Mouse (Mus musculus): ENCODE data around the gene Sfxn5. TPM values are rescaled to one million over a fixed set of nuclear protein-coding genes. Genes with fewer than 3 reads are reported as not detected.

Sfxn5 gene
- total and polyA plus RNA-seq, 3 experiments = 1.8 to 3.0 TPM; not detected in 1

GRCm38 (mm10) chr6:85335352-85335751 lies 2.1 kb upstream of the Sfxn5 start:
- Histone ChIP-seq H3K4me3 (ENCODE audit: control insufficient read depth in 1 of 2, insufficient read depth in 1 of 2, low read depth in 2 of 2, low read length in 2 of 2) (no peak overlapping the region), H3K9me3 (replicated peaks; ENCODE audit: insufficient read depth, low read length) (no peaks in the 10 kb centered on the region), H3K27me3 (ENCODE audit: control insufficient read depth in 1 of 2, insufficient read depth in 2 of 2, low read length in 2 of 2) (no peaks in the 10 kb centered on the region), H3K4me1 (ENCODE audit: control insufficient read depth in 1 of 2, insufficient read depth in 2 of 2, low read length in 2 of 2) (peaks cover 2 to 15% of the 10 kb centered on the region in 2 experiments; a peak in 3 of 4 replicates), H3K79me2 (ENCODE audit: control insufficient read depth, insufficient read depth, low read length, poor library complexity) (peaks cover 2% of the 10 kb centered on the region; the same call in 1 of the 2 replicates), H3K27ac (ENCODE audit: control insufficient read depth, low read depth, low read length) (no peak overlapping the region), H3K9ac (ENCODE audit: control insufficient read depth, low read depth, low read length, poor library complexity, severe bottlenecking) (no peak overlapping the region), H3K36me3 (ENCODE audit: control insufficient read depth in 1 of 2, insufficient read depth in 2 of 2, low read length in 2 of 2) (peaks cover 0 to 8% of the 10 kb centered on the region in 2 experiments; a peak in 2 of 4 replicates)
- no peak for DNase-seq (ENCODE audit: low read depth, low spot score)
- TF ChIP-seq ETS1 (IDR thresholded peaks at IDR 0.05; ENCODE audit: low read depth, low read length) (no peak), CHD2 (IDR thresholded peaks at IDR 0.05; ENCODE audit: low read length) (no peak), ZMIZ1 (IDR thresholded peaks at IDR 0.05; ENCODE audit: low read depth, low read length) (no peak), NELFE (IDR thresholded peaks at IDR 0.05; ENCODE audit: low read depth, low read length) (no peak), ZNF384 (IDR thresholded peaks at IDR 0.05; ENCODE audit: low read depth, low read length) (no peak), CTCF (IDR thresholded peaks at IDR 0.05 in 2 of 3, conservative IDR thresholded peaks at IDR 0.05 in 1 of 3; ENCODE audit: control insufficient read depth in 1 of 3, insufficient read depth in 1 of 3, low read depth in 2 of 3, low read length in 3 of 3, poor library complexity in 1 of 3, severe bottlenecking in 1 of 3) (no peak), TBP (IDR thresholded peaks at IDR 0.05; ENCODE audit: low read depth, low read length) (no peak), E2F4 (IDR thresholded peaks at IDR 0.05; ENCODE audit: borderline replicate concordance, low read depth, low read length) (no peak), ELF1 (IDR thresholded peaks at IDR 0.05; ENCODE audit: low read depth, low read length) (no peak), MYB (IDR thresholded peaks at IDR 0.05; ENCODE audit: low read depth, low read length) (no peak)

GRCm38 (mm10) chr6:85334851-85335250 lies 1.6 kb upstream of the Sfxn5 start:
- H3K36me3 ChIP-seq (ENCODE audit: control insufficient read depth in 1 of 2, insufficient read depth in 2 of 2, low read length in 2 of 2) = peaks cover 0 to 8% of the 10 kb centered on the region in 2 experiments; a peak in 2 of 4 replicates
- H3K9me3 ChIP-seq (replicated peaks; ENCODE audit: insufficient read depth, low read length) = no peaks in the 10 kb centered on the region
- H3K9ac ChIP-seq (ENCODE audit: control insufficient read depth, low read depth, low read length, poor library complexity, severe bottlenecking) = no peak overlapping the region
- DNase-seq (ENCODE audit: low read depth, low spot score) = no peak
- no peak overlapping the region for H3K27ac ChIP-seq (ENCODE audit: control insufficient read depth, low read depth, low read length)
- H3K79me2 ChIP-seq (ENCODE audit: control insufficient read depth, insufficient read depth, low read length, poor library complexity) = peaks cover 2% of the 10 kb centered on the region; the same call in 1 of the 2 replicates
- no peaks in the 10 kb centered on the region for H3K27me3 ChIP-seq (ENCODE audit: control insufficient read depth in 1 of 2, insufficient read depth in 2 of 2, low read length in 2 of 2)
- H3K4me1 ChIP-seq (ENCODE audit: control insufficient read depth in 1 of 2, insufficient read depth in 2 of 2, low read length in 2 of 2) = peaks cover 2 to 15% of the 10 kb centered on the region in 2 experiments; a peak in 3 of 4 replicates
- TF ChIP-seq NELFE (IDR thresholded peaks at IDR 0.05; ENCODE audit: low read depth, low read length) = no peak
- no peak overlapping the region for H3K4me3 ChIP-seq (ENCODE audit: control insufficient read depth in 1 of 2, insufficient read depth in 1 of 2, low read depth in 2 of 2, low read length in 2 of 2)

GRCm38 (mm10) chr6:85334251-85334650 lies 1.0 kb upstream of the Sfxn5 start:
- DNase-seq (ENCODE audit: low read depth, low spot score) = no peak
- Histone ChIP-seq H3K9ac (ENCODE audit: control insufficient read depth, low read depth, low read length, poor library complexity, severe bottlenecking) (no peak overlapping the region), H3K79me2 (ENCODE audit: control insufficient read depth, insufficient read depth, low read length, poor library complexity) (peaks cover 2% of the 10 kb centered on the region; the same call in 1 of the 2 replicates), H3K4me3 (ENCODE audit: control insufficient read depth in 1 of 2, insufficient read depth in 1 of 2, low read depth in 2 of 2, low read length in 2 of 2) (peak overlapping the region in 1 of 2 experiments; percentile 92; a peak in 3 of 4 replicates), H3K9me3 (replicated peaks; ENCODE audit: insufficient read depth, low read length) (no peaks in the 10 kb centered on the region), H3K4me1 (ENCODE audit: control insufficient read depth in 1 of 2, insufficient read depth in 2 of 2, low read length in 2 of 2) (peaks cover 2 to 15% of the 10 kb centered on the region in 2 experiments; a peak in 3 of 4 replicates), H3K27me3 (ENCODE audit: control insufficient read depth in 1 of 2, insufficient read depth in 2 of 2, low read length in 2 of 2) (no peaks in the 10 kb centered on the region), H3K36me3 (ENCODE audit: control insufficient read depth in 1 of 2, insufficient read depth in 2 of 2, low read length in 2 of 2) (peaks cover 0 to 8% of the 10 kb centered on the region in 2 experiments; a peak in 2 of 4 replicates), H3K27ac (ENCODE audit: control insufficient read depth, low read depth, low read length) (peak overlapping the region; percentile 86)
- TF ChIP-seq NRF1 (IDR thresholded peaks at IDR 0.05; ENCODE audit: insufficient read depth, low read depth, low read length, poor library complexity, severe bottlenecking) (no peak), GATA1 (IDR thresholded peaks at IDR 0.05; ENCODE audit: low read depth, low read length) (no peak)
